Mouse (Mus musculus) embryo, embryonic 10 days (tissue): ENCODE results near the gene Ctsh.
"Not testable (repeated sequence)": the region's sequence is repeated elsewhere in the genome, so short reads cannot be mapped to it uniquely, and the experiment has no call there.

Experiments used
- DNase-seq: peaks from one replicate; pipeline ENCODE4 v3.0.0-alpha.2; 2015; ENCODE audit warnings: low spot score

Gene Ctsh

DNA sequence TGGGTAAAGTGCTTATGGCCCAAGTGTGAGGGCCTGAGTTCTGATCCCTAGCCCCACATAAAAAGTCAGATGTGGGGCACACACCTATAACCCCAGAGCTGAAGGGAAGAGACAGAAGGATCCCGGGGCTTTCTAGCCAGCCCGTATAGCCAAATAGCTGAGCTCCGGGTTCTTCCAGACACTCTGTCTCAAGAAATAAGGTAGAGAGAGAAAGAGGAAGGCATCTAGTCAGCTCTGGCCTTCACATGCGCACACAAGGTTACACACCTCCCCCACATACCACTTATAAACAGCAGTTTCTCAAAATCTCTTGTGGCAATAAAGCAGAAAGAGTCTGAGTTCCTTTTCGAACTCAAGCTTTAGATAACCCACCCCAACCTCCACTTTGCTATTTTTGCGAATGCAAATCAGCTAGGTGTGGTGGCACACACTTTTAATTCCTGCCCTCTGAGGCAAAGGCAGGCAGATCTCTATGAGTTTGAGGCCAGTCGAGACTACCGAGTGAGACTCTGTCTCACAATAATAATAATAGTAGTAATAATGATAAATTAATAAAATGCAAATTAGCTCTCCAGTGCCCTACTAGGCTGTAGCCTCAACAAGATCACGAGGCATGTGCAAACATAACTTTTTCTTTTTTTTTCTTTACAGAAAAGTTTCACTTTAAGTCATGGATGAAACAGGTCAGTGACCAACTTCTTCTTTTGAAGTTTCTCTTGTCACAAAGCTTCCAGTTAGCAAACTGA is 6.0 kb downstream of the Ctsh start:
- DNase-seq, result no peak

DNA sequence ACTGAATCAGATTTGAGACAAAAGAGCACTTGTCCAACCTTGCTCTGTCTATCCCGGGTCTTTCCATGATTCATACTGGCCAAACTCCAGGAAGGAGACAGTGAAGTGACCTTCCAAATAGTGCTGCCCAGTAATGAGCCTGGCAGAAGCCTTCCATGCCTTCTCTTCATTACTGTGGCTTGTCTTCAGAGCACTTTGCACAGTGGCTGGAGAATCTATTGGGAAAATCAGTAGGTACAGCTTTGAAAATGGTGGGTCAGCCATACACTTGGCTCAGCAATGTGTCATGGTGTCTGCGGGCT is 6.6 kb downstream of the Ctsh start:
- DNase-seq, result no peak

- not testable (repeated sequence) for DNase-seq
These were observed 7.0 kb downstream of the Ctsh start for GRCm38 (mm10) chr9:90060932-90061331.

DNA sequence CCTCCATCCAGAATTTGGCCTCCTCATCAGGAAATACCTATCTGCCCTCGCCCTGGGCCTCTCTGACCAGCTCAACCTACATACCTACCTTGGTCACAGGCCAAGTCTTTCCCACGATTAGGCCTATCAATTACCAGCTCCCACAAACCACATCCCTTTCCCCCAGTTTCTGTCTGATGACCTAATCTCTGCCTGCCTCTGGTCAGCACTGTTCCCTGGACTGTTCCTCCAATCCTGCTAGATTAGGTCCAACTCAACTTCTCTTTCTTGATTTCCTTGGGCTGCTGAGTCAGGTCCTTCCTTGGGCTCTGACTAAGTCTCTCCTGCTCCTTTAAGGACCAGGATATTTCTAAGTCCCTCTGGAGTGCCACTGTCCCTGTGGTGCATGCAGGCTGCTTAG is 13.4 kb downstream of the Ctsh start:
- no peak for DNase-seq

GRCm38 (mm10) chr9:90068786-90069185 is 14.8 kb downstream of the Ctsh start:
- no peak for DNase-seq

GRCm38 (mm10) chr9:90069485-90069884 is 15.5 kb downstream of the Ctsh start:
- no peak for DNase-seq

- no peak for DNase-seq
These were observed 16.2 kb downstream of the Ctsh start for GRCm38 (mm10) chr9:90070174-90070573.

GRCm38 (mm10) chr9:90075336-90075735 is 21.4 kb downstream of the Ctsh start:
- DNase-seq, result no peak

DNA sequence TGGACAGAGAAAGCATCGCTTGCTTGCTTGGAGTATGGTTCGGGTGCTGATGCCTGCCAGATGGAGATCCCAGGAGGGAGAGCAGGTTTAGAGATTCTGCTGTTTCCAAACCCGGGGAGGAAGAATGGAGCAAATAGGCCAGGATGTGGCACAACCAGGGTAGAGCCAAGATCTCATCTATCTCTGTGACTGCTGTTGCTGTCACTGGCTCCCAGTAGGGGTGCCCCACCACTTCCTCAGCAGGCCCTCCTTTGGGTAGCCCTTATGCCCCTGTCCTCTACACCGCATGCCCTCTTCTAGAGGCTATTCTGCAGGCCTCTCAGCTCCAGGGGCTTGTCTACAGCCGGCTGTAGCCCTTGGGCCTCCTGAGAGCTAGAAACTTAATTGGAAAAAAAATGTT is 22.2 kb downstream of the Ctsh start:
- DNase-seq, result no peak

DNA sequence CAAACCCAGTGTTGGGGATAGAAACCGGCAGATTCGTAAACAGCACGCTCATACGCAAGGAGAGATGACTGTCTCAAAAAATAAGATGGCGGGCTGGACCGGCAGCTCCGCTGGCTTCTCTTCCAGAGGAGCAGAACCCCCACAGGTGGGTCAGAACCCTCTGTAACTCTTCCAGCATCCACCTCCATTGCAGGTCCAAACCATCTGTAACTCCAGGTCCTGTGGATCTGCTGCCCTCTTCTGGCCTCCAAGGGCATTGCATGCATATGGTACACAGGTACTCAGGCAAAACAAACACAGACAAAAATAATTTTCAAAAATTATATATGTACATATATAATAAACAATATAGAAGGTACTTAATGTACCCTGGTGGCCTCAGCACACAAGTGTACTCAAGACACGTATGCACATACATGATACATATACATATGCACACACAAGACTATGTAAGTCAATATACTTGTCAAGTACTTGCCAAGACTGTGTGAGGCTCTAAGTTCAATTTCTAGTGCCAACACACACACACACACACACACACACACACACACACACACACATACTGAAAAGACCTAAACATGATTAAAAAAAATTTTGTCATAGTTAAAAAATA is 23.0 kb downstream of the Ctsh start:
- peak; percentile 65 for DNase-seq

- not testable (repeated sequence) for DNase-seq
These were observed 28.0 kb downstream of the Ctsh start for GRCm38 (mm10) chr9:90081961-90082360.

- DNase-seq, result no peak
These were observed 29.0 kb downstream of the Ctsh start for GRCm38 (mm10) chr9:90082992-90083391.

- DNase-seq, result no peak
These were observed 30.2 kb downstream of the Ctsh start for GRCm38 (mm10) chr9:90084152-90084551.

GRCm38 (mm10) chr9:90084766-90085468 is 31.0 kb downstream of the Ctsh start:
- DNase-seq, result no peak

DNA sequence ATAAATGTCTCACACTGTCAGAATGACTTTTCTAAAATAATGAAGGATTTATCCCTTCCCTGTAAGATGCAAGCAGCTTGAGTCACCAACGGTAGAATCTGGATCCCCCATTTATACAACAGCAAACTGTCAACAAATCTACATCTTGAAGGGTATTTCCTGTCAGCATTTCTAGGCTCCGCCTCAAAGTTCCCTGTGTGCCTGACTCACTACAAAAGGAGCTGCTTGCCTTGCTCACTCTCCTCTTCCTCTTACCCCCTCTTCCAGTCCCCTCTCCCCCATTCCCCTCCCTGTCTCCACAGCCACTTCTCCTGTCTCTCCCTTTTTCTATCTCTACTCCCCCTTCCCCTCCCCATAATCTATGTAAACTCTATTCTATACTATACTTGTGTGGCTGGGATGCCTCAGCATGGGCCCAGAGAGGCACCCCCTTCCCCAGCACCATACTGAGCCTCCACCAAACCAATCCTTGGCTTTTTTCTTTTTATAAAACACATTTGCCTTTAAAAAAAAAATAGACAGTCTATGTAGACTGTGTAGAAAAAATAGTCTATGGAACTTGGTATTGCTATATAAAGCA is 34.0 kb downstream of the Ctsh start:
- no peak for DNase-seq

DNA sequence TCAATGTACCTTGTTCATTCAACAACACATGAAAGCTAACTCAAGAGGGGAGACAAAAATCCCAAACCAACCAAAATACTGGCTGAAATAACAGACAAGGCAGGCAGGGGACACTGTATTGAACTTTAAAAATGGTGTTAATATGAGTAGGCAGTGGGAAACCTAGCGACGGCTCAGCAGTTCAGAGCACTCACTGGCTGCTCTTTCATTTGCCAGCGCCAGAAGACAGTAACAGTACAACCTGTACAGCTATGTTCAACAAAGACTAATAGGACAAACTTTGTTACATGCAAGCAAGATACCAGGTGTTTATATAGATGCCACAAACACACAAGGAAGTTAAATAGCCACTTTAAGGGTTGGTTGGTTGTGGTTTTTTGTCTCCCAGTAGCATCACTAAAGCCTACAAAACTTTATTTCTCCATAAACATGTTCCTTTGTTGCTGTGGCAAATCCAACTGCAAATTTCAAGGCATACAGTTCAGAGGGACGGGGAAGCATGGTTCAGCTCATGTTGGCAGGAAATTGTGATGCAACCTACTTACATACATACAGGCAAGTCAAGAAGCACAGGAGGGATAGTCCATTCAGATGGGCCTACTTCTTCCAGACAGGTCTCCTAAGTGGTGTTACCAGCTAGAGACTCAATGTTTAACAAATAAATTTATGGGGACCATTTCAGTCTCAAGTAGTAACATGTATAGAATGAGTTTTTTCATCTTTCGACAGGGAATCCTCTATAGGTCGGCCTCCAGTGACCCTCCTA is 35.6 kb downstream of the Ctsh start:
- no peak for DNase-seq

DNA sequence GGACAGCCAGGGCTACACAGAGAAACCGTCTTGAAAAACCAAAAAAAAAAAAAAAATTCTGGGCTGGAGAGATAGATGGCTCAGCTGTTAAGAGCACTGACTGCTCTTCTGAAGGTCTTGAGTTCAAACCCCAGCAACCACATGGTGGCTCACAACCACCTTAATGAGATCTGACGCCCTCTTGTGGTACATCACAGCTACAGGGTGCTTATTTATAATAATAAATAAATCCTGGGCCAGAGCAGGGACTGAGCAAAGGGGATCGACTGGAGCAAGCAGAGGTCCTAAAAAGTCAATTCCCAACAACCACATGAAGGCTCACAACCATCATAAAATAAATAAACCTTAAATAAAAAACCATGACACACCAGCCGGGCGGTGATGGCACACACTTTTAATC is 45.0 kb downstream of the Ctsh start:
- DNase-seq, result no peak

DNA sequence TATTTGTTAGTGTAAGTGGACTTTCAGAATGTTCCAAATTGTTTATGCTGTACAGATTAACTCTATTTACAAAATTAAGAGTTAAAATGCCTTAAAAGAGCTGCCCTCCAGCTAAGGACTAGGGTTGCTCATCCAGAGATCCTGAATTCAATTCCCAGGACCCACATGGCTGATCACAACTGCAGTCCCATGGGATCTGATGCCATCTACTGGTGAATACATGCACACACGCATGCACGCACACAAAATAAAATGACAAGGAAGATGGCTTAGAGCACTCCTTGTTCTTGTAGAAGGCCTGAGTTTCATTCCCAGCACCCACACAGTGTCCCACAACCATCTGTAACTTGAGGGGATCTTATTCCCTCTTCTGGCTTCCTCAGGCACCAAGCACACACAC is 46.8 kb downstream of the Ctsh start:
- DNase-seq, result peak; percentile 65

- no peak for DNase-seq
These were observed 51.5 kb downstream of the Ctsh start for GRCm38 (mm10) chr9:90105462-90105861.

GRCm38 (mm10) chr9:90106915-90107314 is 53.0 kb downstream of the Ctsh start:
- no peak for DNase-seq

- DNase-seq, result no peak
These were observed 54.3 kb downstream of the Ctsh start for GRCm38 (mm10) chr9:90108272-90108671.

DNA sequence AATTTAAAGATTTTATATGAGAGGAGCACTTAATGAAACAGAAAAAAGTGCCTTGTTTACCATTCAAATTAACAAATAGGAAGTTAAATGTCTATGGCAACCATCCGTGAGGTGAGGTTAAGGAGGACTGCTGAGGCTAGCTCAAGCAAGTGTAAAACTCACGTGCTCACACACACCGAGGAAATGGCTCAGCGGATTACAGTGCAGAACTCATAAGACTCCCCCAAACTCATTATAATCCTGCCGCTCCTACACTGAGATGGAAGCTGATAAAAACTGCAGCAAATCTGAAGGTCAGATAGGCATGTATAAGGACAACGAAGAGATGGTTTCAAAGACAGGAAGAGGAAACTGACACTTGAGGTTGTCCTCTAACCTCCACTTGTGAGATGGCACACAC is 55.4 kb downstream of the Ctsh start:
- DNase-seq, result no peak
